Mouse (Mus musculus) forebrain, embryonic 11.5 days (tissue): ENCODE data around the gene Kif5a. TPM values are rescaled to one million over a fixed set of nuclear protein-coding genes. Genes with fewer than 3 reads are reported as not detected.
"Not testable (repeated sequence)": the region's sequence is repeated elsewhere in the genome, so short reads cannot be mapped to it uniquely, and the experiment has no call there.

Experiments
- ATAC-seq: fragments of 200-750 bp; cut with Nextera tagmentation; replicated peaks from 2 replicates; pipeline ENCODE4 v1.8.0; 2017; ENCODE audit warnings: moderate TSS enrichment; ENCODE audit not compliant: low FRiP score
- DNase-seq: peaks from one replicate; pipeline ENCODE4 v3.0.0-alpha.2; 2017; ENCODE audit warnings: low spot score
- H3K27ac ChIP-seq: fragments of 300-500 bp; sonication (generic); 2 replicates; pipeline ENCODE4 v1.5.1; 2014; ENCODE audit warnings: low read depth, low read length
- H3K27me3 ChIP-seq: fragments of 300-500 bp; sonication (generic); 2 replicates; pipeline ENCODE4 v1.6.1; 2014; ENCODE audit warnings: mild to moderate bottlenecking, low read length, mixed read lengths; ENCODE audit not compliant: control insufficient read depth, insufficient read depth
- H3K36me3 ChIP-seq: fragments of 300-500 bp; sonication (generic); 2 replicates; pipeline ENCODE4 v1.6.1; 2014; ENCODE audit warnings: mild to moderate bottlenecking, low read length, moderate library complexity, mixed read lengths; ENCODE audit not compliant: control insufficient read depth, insufficient read depth
- H3K4me1 ChIP-seq: fragments of 300-500 bp; sonication (generic); replicated peaks from 2 replicates; pipeline ENCODE4 v1.6.1; 2014; ENCODE audit warnings: low read length, mixed read lengths; ENCODE audit not compliant: control insufficient read depth, insufficient read depth
- H3K4me2 ChIP-seq: fragments of 300-500 bp; sonication (generic); 2 replicates; pipeline ENCODE4 v1.6.1; 2014; ENCODE audit warnings: low read depth, mild to moderate bottlenecking, low read length, moderate library complexity, mixed read lengths; ENCODE audit not compliant: severe bottlenecking
- H3K4me3 ChIP-seq: fragments of 300-500 bp; sonication (generic); 2 replicates; pipeline ENCODE4 v1.5.1; 2014; ENCODE audit warnings: low read depth, low read length
- H3K9ac ChIP-seq: fragments of 300-500 bp; sonication (generic); 2 replicates; pipeline ENCODE4 v1.6.1; 2014; ENCODE audit warnings: low read length
- H3K9me3 ChIP-seq: fragments of 300-500 bp; sonication (generic); 2 replicates; pipeline ENCODE4 v1.6.1; 2016; ENCODE audit warnings: low read length, mixed read lengths; ENCODE audit not compliant: control insufficient read depth
- WGBS: fragments of 180-500 bp; shearing (Covaris S2); extraction: QIAGEN DNeasy Blood & Tissue Kit; methylation state at CpG from one replicate; pipeline ENCODE4 v1.1.7; 2014; 5-methylcytosine and 5-hydroxymethylcytosine counted together
- polyA plus RNA-seq: library from polyadenylated mRNA; unstranded; fragments of >200 nt; fragmentation: Nextera tagmentation; extraction: Ambion mirVana; gene quantifications from 2 replicates; pipeline ENCODE4 v1.2.1, GENCODE M21; 2014

Kif5a gene
- polyA plus RNA-seq, result 21.7 and 23.6 TPM in 2 replicates

DNA sequence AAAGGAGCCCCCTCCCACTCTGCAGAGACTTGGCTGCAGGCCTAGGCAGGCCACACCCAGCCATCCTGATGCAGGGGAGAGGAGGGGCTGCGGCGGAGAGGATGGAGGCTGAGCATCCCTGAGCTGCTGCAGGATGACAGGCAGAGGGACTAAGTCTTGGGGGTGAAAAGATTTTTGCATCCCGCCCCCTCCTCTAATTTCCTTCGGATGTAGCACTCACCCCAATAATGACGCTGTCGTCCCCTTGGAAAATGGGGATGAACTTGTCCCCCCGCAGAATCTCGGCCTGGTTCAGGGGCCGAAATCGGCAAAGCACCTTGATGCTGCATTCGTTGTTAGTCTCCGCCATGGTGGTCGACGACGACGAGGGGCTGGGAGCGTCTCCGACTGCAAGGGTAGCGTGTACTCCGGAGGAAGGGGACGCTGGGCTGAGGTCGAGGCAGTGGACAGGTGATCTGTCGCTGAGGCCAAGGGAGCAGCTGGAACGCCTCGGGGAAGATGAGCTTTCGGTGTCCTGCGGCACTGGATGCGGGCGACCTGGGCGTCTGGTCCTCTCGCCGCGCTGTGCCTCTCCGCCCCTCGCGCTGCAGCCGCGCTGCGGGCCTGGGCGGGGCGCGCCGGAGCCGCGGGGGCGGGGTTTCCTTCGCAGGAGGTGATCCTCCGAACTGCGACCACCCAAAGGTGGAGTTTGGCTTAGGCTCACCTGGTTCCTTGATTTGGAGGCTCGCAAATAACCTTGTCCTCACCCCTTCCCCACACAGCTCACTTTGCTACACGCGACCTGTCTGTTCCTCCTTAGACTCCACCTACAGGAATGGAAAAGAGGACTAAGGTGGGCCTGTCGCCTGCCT, at the start of gene Kif5a:
Gene Kif5a (minus strand): TSS at position 801 of the 851 bp plus-strand sequence.
- Histone ChIP-seq H3K36me3 (no peaks in the 10 kb centered on the region), H3K27me3 (peaks cover 10% of the 10 kb centered on the region; the same call in 1 of the 2 replicates), H3K9me3 (no peaks in the 10 kb centered on the region), H3K9ac (peak within 1 kb of the TSS; percentile 59), H3K4me1 (peaks cover 16% of the 10 kb centered on the region), H3K4me2 (peak within 1 kb of the TSS; percentile 82), H3K4me3 (peak within 1 kb of the TSS; percentile 52), H3K27ac (no peak within 1 kb of the TSS; the same call in 1 of the 2 replicates)
- peak; percentile 77 for DNase-seq
- peak; percentile 22; the same call in 1 of the 2 replicates for ATAC-seq
- whole genome bisulfite sequencing, result 1% methylated on average over 53 of the region's 53 CpGs

DNA sequence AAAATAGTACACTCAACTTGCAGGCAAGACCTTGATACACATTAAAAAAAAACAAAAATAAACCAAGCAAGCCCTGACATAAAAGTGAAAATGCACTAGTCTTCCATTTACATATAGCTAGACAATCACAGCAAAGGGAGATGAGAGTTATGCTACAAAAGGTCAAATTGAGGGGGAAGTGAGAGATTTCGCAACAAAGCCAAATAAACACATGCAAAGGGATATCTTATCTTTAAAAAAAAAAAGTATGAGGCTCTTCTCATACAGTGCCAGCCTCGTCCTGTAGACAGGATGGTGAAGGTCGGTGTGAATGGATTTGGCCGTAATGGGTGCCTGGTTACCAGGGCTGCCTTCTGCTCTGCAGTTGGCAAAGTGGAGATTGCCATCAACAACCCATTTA, 49.7 kb upstream of the Kif5a start:
- no peaks in the 10 kb centered on the region for H3K27me3 ChIP-seq
- no peak overlapping the region for H3K4me3 ChIP-seq
- no peak overlapping the region for H3K27ac ChIP-seq
- peaks cover 4% of the 10 kb centered on the region for H3K4me1 ChIP-seq
- H3K9me3 ChIP-seq, result no peaks in the 10 kb centered on the region
- peaks cover 2% of the 10 kb centered on the region; the same call in 1 of the 2 replicates for H3K36me3 ChIP-seq
- H3K9ac ChIP-seq, result no peak overlapping the region
- 80% methylated on average over 4 of the region's 4 CpGs for WGBS
- no peak for ATAC-seq
- DNase-seq, result no peak
- no peak overlapping the region for H3K4me2 ChIP-seq

DNA sequence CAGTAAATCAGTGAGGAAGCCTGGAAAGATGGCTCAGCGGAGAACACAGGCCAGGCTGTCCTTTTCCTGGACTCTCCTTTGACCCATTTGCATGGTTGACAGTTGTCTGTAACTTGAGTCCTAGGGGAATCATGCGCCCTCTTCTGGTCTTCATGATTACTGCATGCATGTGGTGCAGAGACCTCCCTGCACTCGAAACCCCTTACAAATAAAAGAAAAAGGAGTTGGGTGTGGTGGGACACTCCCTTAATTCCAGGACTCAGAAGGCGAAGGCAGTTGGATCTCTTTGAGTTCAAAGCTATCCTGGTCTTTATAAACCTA, 49.2 kb upstream of the Kif5a start:
- H3K4me2 ChIP-seq, result peak overlapping the region; percentile 51
- peak; percentile 91 for DNase-seq
- WGBS, result 0% methylated on average over 4 of the region's 4 CpGs
- peaks cover 5% of the 10 kb centered on the region; the same call in 1 of the 2 replicates for H3K36me3 ChIP-seq
- peaks cover 4% of the 10 kb centered on the region for H3K4me1 ChIP-seq
- H3K4me3 ChIP-seq, result peak overlapping the region; percentile 79
- H3K27ac ChIP-seq, result 0 out of 2 replicates have a peak overlapping the region, but pooled peaks have one; percentile 37
- no peaks in the 10 kb centered on the region for H3K9me3 ChIP-seq
- ATAC-seq, result peak; percentile 45
- H3K9ac ChIP-seq, result peak overlapping the region; percentile 55
- H3K27me3 ChIP-seq, result no peaks in the 10 kb centered on the region

- ATAC-seq (peak; percentile 96), DNase-seq (peak; percentile 94)
- Histone ChIP-seq H3K4me1 (peaks cover 4% of the 10 kb centered on the region), H3K4me2 (peak within 1 kb of the TSS; percentile 51), H3K9me3 (no peaks in the 10 kb centered on the region), H3K27ac (0 out of 2 replicates have a peak within 1 kb of the TSS, but pooled peaks have one; percentile 37), H3K9ac (peak within 1 kb of the TSS; percentile 82), H3K4me3 (peak within 1 kb of the TSS; percentile 79), H3K27me3 (no peaks in the 10 kb centered on the region), H3K36me3 (peaks cover 7% of the 10 kb centered on the region; the same call in 1 of the 2 replicates)
- WGBS, result under 1% methylated on average over 65 of the region's 65 CpGs
These were observed 48.6 kb upstream of the Kif5a start, which contains the start of gene Mars for GRCm38 (mm10) chr10:127311476-127312355. Mars (minus strand) TSS chr10:127311786.

GRCm38 (mm10) chr10:127310523-127311475, 47.7 kb upstream of the Kif5a start:
- Histone ChIP-seq H3K4me3 (peak overlapping the region; percentile 79), H3K27me3 (no peaks in the 10 kb centered on the region), H3K36me3 (peaks cover 7% of the 10 kb centered on the region; the same call in 1 of the 2 replicates), H3K9me3 (no peaks in the 10 kb centered on the region), H3K27ac (no peak overlapping the region), H3K4me1 (peaks cover 4% of the 10 kb centered on the region), H3K9ac (peak overlapping the region; percentile 82), H3K4me2 (peak overlapping the region; percentile 51)
- DNase-seq (no peak), ATAC-seq (peak; percentile 43)
- 41% methylated on average over 23 of the region's 23 CpGs for WGBS

DNA sequence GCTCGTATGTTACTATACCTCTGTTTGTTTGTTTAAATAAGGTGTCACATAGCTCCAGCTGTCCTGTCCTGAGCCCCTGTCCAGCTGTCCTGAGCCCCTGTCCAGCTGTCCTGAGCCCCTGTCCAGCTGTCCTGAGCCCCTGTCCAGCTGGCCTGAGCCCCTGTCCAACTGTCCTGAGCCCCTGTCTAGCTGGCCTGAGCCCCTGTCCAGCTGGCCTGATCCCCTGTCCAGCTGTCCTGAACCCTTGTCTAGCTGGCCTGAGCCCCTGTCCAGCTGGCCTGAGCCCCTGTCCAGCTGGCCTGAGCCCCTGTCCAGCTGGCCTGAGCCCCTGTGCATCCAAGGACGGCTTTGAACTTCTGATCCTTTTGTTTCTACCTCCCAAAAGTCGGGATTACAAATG, 46.0 kb upstream of the Kif5a start:
- 80% methylated on average over 3 of the region's 3 CpGs for WGBS
- ATAC-seq, result not testable (repeated sequence)

DNA sequence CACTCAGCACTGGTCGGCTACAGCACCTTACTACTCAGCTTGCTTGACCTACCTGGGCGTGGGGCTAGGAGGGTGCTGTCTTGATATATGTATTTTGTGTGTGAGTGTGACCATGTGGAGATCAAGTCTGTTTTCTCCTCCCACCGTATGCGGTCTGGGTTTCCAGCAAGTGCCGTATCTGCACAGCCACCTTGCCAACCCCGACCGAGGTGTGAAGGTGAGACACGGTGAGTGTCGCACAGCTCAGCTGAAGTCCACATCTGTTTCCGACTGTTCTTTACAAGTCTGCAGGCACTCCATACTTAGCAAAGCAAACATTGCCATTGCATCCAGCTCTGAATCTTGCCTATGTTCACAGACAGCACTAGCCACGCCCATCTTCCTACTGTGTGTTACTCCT, 40.0 kb upstream of the Kif5a start:
- Histone ChIP-seq H3K36me3 (peaks cover 35% of the 10 kb centered on the region), H3K27me3 (no peaks in the 10 kb centered on the region), H3K4me3 (no peak overlapping the region), H3K9me3 (no peaks in the 10 kb centered on the region), H3K9ac (no peak overlapping the region), H3K4me2 (no peak overlapping the region), H3K4me1 (no peaks in the 10 kb centered on the region), H3K27ac (no peak overlapping the region)
- WGBS, result 93% methylated on average over 11 of the region's 11 CpGs
- no peak for DNase-seq
- no peak for ATAC-seq

More for the DNA sequence above, 46.0 kb upstream of the Kif5a start:
- not testable (repeated sequence) for H3K27me3 ChIP-seq, H3K27ac ChIP-seq, H3K4me2 ChIP-seq, DNase-seq, H3K4me3 ChIP-seq, H3K4me1 ChIP-seq, H3K9me3 ChIP-seq, H3K9ac ChIP-seq
- H3K36me3 ChIP-seq, result peaks cover 13% of the 10 kb centered on the region
